Mouse (Mus musculus): ENCODE data around the gene Cabp2. TPM values are rescaled to one million over a fixed set of nuclear protein-coding genes. Genes with fewer than 3 reads are reported as not detected.

The Cabp2 gene
- polyA plus RNA-seq, 1 experiment from 2014 or later = not detected

DNA sequence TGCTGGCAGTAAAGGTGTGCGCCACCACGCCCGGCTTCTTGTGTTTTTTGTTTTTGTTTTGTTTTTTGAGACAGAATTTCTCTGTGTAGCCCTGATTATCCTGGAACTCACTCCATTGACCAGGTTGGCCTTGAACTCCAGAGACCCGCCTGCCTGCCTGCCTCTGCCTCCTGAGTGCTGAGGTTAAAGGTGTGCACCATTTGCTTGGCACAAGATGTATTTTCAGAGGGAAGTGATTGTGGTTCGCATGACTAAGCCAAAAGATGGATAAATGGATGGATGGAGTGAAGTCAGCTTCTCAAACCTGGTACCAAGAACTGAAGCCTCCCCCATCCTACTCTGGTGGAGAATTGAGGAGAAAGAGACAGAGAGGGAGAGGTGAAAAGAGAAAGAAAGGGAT, 26.8 kb upstream of the Cabp2 start:
- WGBS = 92% methylated on average over 5 of the region's 5 CpGs
- Histone ChIP-seq H3K27ac (ENCODE audit: low read depth, low read length) (no peak overlapping the region), H3K27me3 (ENCODE audit: control insufficient read depth, insufficient read depth, low read length) (no peaks in the 10 kb centered on the region), H3K36me3 (ENCODE audit: control insufficient read depth, insufficient read depth, low read length) (no peaks in the 10 kb centered on the region), H3K9ac (replicated peaks; ENCODE audit: low read depth, low read length) (no peak overlapping the region), H3K4me2 (ENCODE audit: low read depth, low read length) (no peak overlapping the region), H3K4me3 (ENCODE audit: low read depth, low read length) (no peak overlapping the region), H3K4me1 (ENCODE audit: control insufficient read depth, insufficient read depth, low read length) (no peaks in the 10 kb centered on the region), H3K9me3 (ENCODE audit: control insufficient read depth, low read length) (no peaks in the 10 kb centered on the region)
- ATAC-seq (ENCODE audit: low read depth) = no peak

DNA sequence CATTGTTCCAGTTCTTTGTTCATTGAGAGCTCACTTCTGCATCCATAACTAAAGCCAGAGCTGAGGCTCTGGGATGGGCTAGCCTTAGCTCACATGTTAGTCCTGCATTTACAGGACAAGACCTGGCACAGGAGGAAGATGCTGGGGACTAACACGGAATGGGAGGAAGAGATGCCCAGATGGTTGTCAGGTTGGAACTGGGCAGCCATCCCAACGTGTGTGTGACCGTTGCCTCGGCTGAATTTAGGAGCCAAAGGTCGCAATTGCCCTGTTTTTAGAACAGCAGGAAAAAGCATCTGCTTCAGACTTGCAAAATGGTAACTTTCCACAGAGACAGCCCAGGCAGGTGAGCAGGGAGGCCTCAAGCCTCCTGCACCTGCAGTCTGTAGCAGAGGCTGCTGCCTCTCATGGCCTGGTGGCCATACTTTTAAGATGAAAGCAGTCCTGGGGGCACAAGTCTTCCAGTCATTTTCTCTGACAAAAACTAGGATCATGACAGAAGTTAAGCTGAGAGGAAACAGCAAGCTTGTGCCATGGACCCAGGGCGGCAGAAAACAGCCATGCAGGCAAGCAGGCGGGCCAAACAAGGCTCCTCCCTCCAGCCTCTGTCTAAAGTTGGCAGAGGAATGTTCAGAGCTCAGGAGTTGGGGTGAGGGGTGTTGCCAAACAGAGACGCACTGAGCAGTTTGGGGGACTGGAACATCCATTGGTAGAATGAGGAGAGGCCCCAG, 26.0 kb upstream of the Cabp2 start:
- Histone ChIP-seq H3K27me3 (ENCODE audit: control insufficient read depth, insufficient read depth, low read length) (no peaks in the 10 kb centered on the region), H3K27ac (ENCODE audit: low read depth, low read length) (no peak overlapping the region), H3K9me3 (ENCODE audit: control insufficient read depth, low read length) (no peaks in the 10 kb centered on the region), H3K4me2 (ENCODE audit: low read depth, low read length) (no peak overlapping the region), H3K4me1 (ENCODE audit: control insufficient read depth, insufficient read depth, low read length) (no peaks in the 10 kb centered on the region), H3K4me3 (ENCODE audit: low read depth, low read length) (no peak overlapping the region), H3K36me3 (ENCODE audit: control insufficient read depth, insufficient read depth, low read length) (no peaks in the 10 kb centered on the region), H3K9ac (replicated peaks; ENCODE audit: low read depth, low read length) (no peak overlapping the region)
- 79% methylated on average over 8 of the region's 8 CpGs for WGBS
- no peak for ATAC-seq (ENCODE audit: low read depth)

DNA sequence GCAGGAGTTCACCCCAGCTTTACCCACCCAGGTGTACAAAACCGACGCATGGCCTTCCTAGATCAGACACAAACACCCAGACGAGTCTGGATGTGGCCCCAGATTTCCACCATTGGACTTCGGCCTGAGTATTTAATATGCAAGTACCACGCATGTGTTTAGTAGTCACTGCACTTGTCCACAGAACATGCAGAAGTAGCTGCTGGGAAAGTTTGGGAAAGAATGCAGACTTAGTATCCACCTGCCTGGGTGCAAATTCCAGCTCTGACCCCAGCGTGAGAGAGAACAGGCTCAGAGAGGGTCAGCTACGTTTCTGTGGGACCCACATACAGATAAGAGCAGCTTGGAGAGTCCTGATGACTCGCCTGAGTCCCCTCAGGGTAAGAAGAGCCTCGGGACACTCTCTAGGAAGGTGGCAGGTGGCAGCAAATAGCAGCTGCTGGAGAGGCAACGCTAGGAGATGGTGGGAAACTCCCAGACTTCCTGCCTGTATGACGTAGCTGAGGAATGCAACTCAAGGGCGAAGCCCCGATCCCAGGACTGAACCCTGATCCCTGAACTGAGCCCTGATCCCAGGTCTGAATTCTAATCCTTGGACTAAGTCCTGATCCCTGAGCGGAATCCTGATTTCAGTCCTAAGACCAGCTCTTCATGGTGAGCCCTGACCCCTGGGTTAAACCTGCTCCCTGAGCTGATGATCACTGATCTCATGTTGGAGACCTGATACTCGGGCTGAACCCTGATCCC, 25.3 kb upstream of the Cabp2 start:
- Histone ChIP-seq H3K36me3 (ENCODE audit: control insufficient read depth, insufficient read depth, low read length) (no peaks in the 10 kb centered on the region), H3K9ac (replicated peaks; ENCODE audit: low read depth, low read length) (no peak overlapping the region), H3K4me2 (ENCODE audit: low read depth, low read length) (no peak overlapping the region), H3K9me3 (ENCODE audit: control insufficient read depth, low read length) (no peaks in the 10 kb centered on the region), H3K4me3 (ENCODE audit: low read depth, low read length) (no peak overlapping the region), H3K27me3 (ENCODE audit: control insufficient read depth, insufficient read depth, low read length) (no peaks in the 10 kb centered on the region), H3K27ac (ENCODE audit: low read depth, low read length) (no peak overlapping the region), H3K4me1 (ENCODE audit: control insufficient read depth, insufficient read depth, low read length) (no peaks in the 10 kb centered on the region)
- WGBS = 69% methylated on average over 15 of the region's 15 CpGs
- no peak for ATAC-seq (ENCODE audit: low read depth)

DNA sequence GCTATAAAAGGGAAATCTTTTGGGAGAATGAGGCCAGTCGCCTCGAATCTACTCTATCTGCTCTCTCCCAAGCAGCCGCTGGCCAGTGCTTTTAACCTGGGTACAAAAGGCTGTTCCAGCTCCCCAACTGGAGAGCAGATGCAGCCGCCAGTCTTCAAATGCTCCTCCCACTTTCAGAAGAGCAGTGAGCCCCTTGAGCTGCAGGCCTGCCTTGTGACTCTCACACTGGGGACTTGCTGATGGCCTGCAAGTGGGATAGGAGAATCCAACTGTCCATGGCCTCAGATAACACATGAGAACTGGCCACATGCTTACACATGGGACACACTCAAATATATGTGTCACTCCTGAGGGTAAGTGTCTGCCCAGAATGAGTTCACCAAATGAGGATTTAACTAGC, 24.7 kb upstream of the Cabp2 start:
- Histone ChIP-seq H3K36me3 (ENCODE audit: control insufficient read depth, insufficient read depth, low read length) (no peaks in the 10 kb centered on the region), H3K27ac (ENCODE audit: low read depth, low read length) (no peak overlapping the region), H3K9ac (replicated peaks; ENCODE audit: low read depth, low read length) (no peak overlapping the region), H3K4me2 (ENCODE audit: low read depth, low read length) (no peak overlapping the region), H3K27me3 (ENCODE audit: control insufficient read depth, insufficient read depth, low read length) (no peaks in the 10 kb centered on the region), H3K4me3 (ENCODE audit: low read depth, low read length) (no peak overlapping the region), H3K4me1 (ENCODE audit: control insufficient read depth, insufficient read depth, low read length) (no peaks in the 10 kb centered on the region), H3K9me3 (ENCODE audit: control insufficient read depth, low read length) (no peaks in the 10 kb centered on the region)
- 40% methylated on average over 4 of the region's 4 CpGs for WGBS
- no peak for ATAC-seq (ENCODE audit: low read depth)

DNA sequence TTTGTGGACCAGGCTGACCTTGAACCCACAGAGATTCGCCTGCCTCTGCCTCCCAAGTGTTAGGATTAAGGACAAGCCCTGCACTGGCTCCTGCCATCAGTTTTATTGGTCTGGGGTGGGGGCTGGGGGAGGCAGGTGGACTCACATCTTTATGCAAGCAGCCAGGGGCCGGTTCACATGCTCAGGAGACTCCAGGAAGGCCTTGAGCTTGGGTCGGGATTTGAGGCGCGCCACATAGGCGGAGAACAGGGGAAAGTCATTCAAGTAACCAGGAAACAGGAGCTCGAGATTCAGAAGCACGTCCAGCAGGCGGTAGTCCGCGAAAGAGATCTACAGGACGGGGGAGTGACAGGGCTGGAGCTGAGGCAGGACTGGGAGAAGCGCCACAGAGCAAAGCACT, 24.0 kb upstream of the Cabp2 start:
- no peaks in the 10 kb centered on the region for H3K27me3 ChIP-seq (ENCODE audit: control insufficient read depth, insufficient read depth, low read length)
- 83% methylated on average over 13 of the region's 13 CpGs for WGBS
- no peaks in the 10 kb centered on the region for H3K9me3 ChIP-seq (ENCODE audit: control insufficient read depth, low read length)
- H3K36me3 ChIP-seq (ENCODE audit: control insufficient read depth, insufficient read depth, low read length) = no peaks in the 10 kb centered on the region
- H3K27ac ChIP-seq (ENCODE audit: low read depth, low read length) = no peak overlapping the region
- H3K4me2 ChIP-seq (ENCODE audit: low read depth, low read length) = no peak overlapping the region
- no peak overlapping the region for H3K9ac ChIP-seq (replicated peaks; ENCODE audit: low read depth, low read length)
- no peak for ATAC-seq (ENCODE audit: low read depth)
- H3K4me1 ChIP-seq (ENCODE audit: control insufficient read depth, insufficient read depth, low read length) = no peaks in the 10 kb centered on the region
- H3K4me3 ChIP-seq (ENCODE audit: low read depth, low read length) = no peak overlapping the region

DNA sequence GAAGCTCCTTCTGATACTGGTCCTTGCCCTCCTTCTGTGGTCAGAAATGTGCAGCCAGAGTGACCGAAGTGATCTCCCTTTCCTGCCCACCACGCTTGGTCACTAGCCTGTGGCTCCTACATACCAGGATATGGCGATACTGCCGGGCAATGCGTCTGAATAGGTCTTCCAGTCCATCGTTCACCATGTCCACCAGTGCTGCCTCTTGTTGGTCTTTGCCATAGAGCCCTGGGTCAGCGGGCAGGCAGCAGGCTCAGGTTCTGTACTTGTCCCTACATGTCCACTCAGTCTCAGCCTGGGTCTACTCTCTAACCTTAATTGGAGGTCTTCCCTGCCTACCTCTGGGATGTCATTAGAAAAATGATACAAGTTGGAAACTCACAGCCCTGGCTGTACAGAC, 23.4 kb upstream of the Cabp2 start:
- H3K27me3 ChIP-seq (ENCODE audit: control insufficient read depth, insufficient read depth, low read length) = no peaks in the 10 kb centered on the region

DNA sequence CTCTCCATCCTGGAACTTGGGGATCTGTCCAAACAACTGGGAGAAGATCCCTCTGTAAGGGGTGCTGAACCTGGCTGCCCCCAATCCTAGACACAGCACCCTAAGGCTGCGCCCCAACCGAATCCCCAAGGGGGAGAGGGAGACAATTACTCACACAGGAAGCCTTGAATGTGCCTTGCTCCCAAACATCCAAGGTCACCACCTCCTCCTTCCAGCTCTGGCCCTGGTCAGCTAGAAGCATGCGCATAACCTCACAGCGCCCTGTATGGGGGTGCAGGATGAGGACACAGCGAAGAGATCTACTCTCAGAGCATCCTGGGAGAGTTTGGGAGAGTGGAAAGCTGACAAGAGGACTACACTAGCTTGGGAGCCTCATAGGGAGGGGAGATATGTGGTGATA, 22.8 kb upstream of the Cabp2 start:
- no peak overlapping the region for H3K9ac ChIP-seq (replicated peaks; ENCODE audit: low read depth, low read length)
- no peak overlapping the region for H3K4me3 ChIP-seq (ENCODE audit: low read depth, low read length)
- H3K27ac ChIP-seq (ENCODE audit: low read depth, low read length) = no peak overlapping the region
- H3K27me3 ChIP-seq (ENCODE audit: control insufficient read depth, insufficient read depth, low read length) = no peaks in the 10 kb centered on the region
- no peaks in the 10 kb centered on the region for H3K9me3 ChIP-seq (ENCODE audit: control insufficient read depth, low read length)
- H3K36me3 ChIP-seq (ENCODE audit: control insufficient read depth, insufficient read depth, low read length) = no peaks in the 10 kb centered on the region
- H3K4me1 ChIP-seq (ENCODE audit: control insufficient read depth, insufficient read depth, low read length) = no peaks in the 10 kb centered on the region
- H3K4me2 ChIP-seq (ENCODE audit: low read depth, low read length) = no peak overlapping the region
- WGBS = 91% methylated on average over 5 of the region's 5 CpGs
- no peak for ATAC-seq (ENCODE audit: low read depth)

More for the DNA sequence above, 23.4 kb upstream of the Cabp2 start:
- no peak overlapping the region for H3K9ac ChIP-seq (replicated peaks; ENCODE audit: low read depth, low read length)
- no peak for ATAC-seq (ENCODE audit: low read depth)
- no peak overlapping the region for H3K4me3 ChIP-seq (ENCODE audit: low read depth, low read length)
- WGBS = 97% methylated on average over 7 of the region's 7 CpGs
- no peaks in the 10 kb centered on the region for H3K4me1 ChIP-seq (ENCODE audit: control insufficient read depth, insufficient read depth, low read length)
- no peaks in the 10 kb centered on the region for H3K36me3 ChIP-seq (ENCODE audit: control insufficient read depth, insufficient read depth, low read length)
- no peak overlapping the region for H3K27ac ChIP-seq (ENCODE audit: low read depth, low read length)
- no peak overlapping the region for H3K4me2 ChIP-seq (ENCODE audit: low read depth, low read length)
- no peaks in the 10 kb centered on the region for H3K9me3 ChIP-seq (ENCODE audit: control insufficient read depth, low read length)

DNA sequence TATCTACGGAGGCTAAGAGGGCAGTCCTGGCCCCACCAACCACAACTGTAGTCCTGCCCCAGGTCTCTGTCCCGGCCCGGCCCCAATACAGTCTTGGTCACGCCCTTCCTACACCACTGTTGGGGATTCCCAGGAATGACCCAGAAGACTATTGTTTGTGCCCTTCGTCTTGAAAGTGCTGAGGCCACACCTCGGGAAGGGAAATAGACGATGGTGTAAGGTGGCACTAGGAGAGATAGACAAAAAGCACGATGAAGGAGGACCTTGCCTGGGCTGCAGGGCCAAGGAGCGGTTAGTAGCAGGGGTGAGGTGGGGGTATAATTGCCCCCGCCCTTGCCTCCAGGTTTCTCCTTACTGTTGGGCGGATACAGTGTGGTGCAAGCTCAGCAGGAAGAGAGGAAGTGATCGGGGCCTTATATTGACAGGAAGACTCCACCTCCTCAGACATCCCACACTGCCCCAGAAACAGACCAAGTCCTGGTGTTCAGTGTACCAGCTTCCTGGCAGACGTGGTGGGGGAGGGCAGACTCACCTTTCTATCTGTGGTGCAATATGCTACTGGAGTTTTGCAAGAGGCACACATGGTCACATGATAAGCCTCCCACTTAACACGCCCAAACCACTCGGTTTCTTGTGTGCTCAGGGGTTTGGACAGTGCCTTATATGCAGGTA, 22.2 kb upstream of the Cabp2 start, which contains the start of gene Gstp3:
Gstp3 (minus strand) TSS at position 501 of the 672 bp plus-strand sequence.
- H3K36me3 ChIP-seq (ENCODE audit: control insufficient read depth, insufficient read depth, low read length) = no peaks in the 10 kb centered on the region
- no peak within 1 kb of the TSS for H3K27ac ChIP-seq (ENCODE audit: low read depth, low read length)
- no peak within 1 kb of the TSS for H3K4me3 ChIP-seq (ENCODE audit: low read depth, low read length)
- WGBS = 76% methylated on average over 15 of the region's 15 CpGs
- H3K9me3 ChIP-seq (ENCODE audit: control insufficient read depth, low read length) = no peaks in the 10 kb centered on the region
- no peak within 1 kb of the TSS for H3K9ac ChIP-seq (replicated peaks; ENCODE audit: low read depth, low read length)
- H3K27me3 ChIP-seq (ENCODE audit: control insufficient read depth, insufficient read depth, low read length) = no peaks in the 10 kb centered on the region
- no peak within 1 kb of the TSS for H3K4me2 ChIP-seq (ENCODE audit: low read depth, low read length)
- H3K4me1 ChIP-seq (ENCODE audit: control insufficient read depth, insufficient read depth, low read length) = no peaks in the 10 kb centered on the region
- no peak for ATAC-seq (ENCODE audit: low read depth)
